Mouse (Mus musculus) CD4-positive, CD25-positive, alpha-beta regulatory T cell, adult 4 months (primary cell): ENCODE data around the gene Tjp3. TPM values are rescaled to one million over a fixed set of nuclear protein-coding genes. Genes with fewer than 3 reads are reported as not detected.
A peak's percentile ranks its signal among the peaks of the same experiment; 100 is the strongest.

Source experiments
- ATAC-seq: one replicate; pipeline ENCODE4 v1.8.0; 2017
- polyA plus RNA-seq, 2 experiments: library from polyadenylated mRNA; unstranded; fragments of 100-300 nt; shearing (Covaris generic); gene quantifications; one replicate each; pipeline ENCODE4 v1.2.1; 2017

The Tjp3 gene
- polyA plus RNA-seq, 2 experiments from 2014 or later, result 2.4 to 2.6 TPM

- peak; percentile 88 for ATAC-seq
These were observed 24.9 kb downstream of the Tjp3 start, which contains the start of the genes Mrpl54 and Apba3 for GRCm38 (mm10) chr10:81266211-81267105. Mrpl54 (minus strand) TSS chr10:81266934. Apba3 (plus strand) TSS chr10:81266960.

- no peak for ATAC-seq
These were observed 25.8 kb downstream of the Tjp3 start for GRCm38 (mm10) chr10:81265540-81265939.

- no peak for ATAC-seq
These were observed 30.4 kb downstream of the Tjp3 start for GRCm38 (mm10) chr10:81261025-81261424.

- ATAC-seq, result no peak
These were observed 32.0 kb downstream of the Tjp3 start for GRCm38 (mm10) chr10:81259225-81259884.

GRCm38 (mm10) chr10:81257158-81258039 lies 34.0 kb downstream of the Tjp3 start:
- peak; percentile 54 for ATAC-seq

GRCm38 (mm10) chr10:81254886-81255285 lies 36.5 kb downstream of the Tjp3 start:
- ATAC-seq, result no peak

- peak; percentile 68 for ATAC-seq
These were observed 38.7 kb downstream of the Tjp3 start, which contains the start of gene Matk for GRCm38 (mm10) chr10:81252424-81253419. Matk (plus strand) TSS chr10:81252935.

GRCm38 (mm10) chr10:81249442-81249841 lies 41.9 kb downstream of the Tjp3 start:
- no peak for ATAC-seq

- ATAC-seq, result peak; percentile 81
These were observed 43.6 kb downstream of the Tjp3 start for GRCm38 (mm10) chr10:81247804-81248203.

- ATAC-seq, result no peak
These were observed 46.2 kb downstream of the Tjp3 start for GRCm38 (mm10) chr10:81245166-81245565.

GRCm38 (mm10) chr10:81244595-81244994 lies 46.8 kb downstream of the Tjp3 start:
- ATAC-seq, result peak; percentile 72

- ATAC-seq, result no peak
These were observed 47.2 kb downstream of the Tjp3 start for GRCm38 (mm10) chr10:81244146-81244545.

- no peak for ATAC-seq
These were observed 49.4 kb downstream of the Tjp3 start for GRCm38 (mm10) chr10:81242021-81242420.

GRCm38 (mm10) chr10:81240876-81241275 lies 50.5 kb downstream of the Tjp3 start:
- ATAC-seq, result peak; percentile 45

- no peak for ATAC-seq
These were observed 52.8 kb downstream of the Tjp3 start for GRCm38 (mm10) chr10:81238618-81239017.

GRCm38 (mm10) chr10:81236471-81237268 lies 54.7 kb downstream of the Tjp3 start:
- ATAC-seq, result no peak

GRCm38 (mm10) chr10:81234206-81234605 lies 57.2 kb downstream of the Tjp3 start:
- no peak for ATAC-seq

GRCm38 (mm10) chr10:81233226-81233585 lies 58.2 kb downstream of the Tjp3 start:
- ATAC-seq, result no peak

GRCm38 (mm10) chr10:81232580-81233225 lies 58.7 kb downstream of the Tjp3 start, which contains the start of gene Zfr2:
Zfr2 (plus strand) TSS chr10:81233155.
- peak; percentile 88 for ATAC-seq

GRCm38 (mm10) chr10:81231436-81231835 lies 59.9 kb downstream of the Tjp3 start:
- ATAC-seq, result no peak
